Mouse (Mus musculus): ENCODE measurements around the gene Birc2. TPM values are rescaled to one million over a fixed set of nuclear protein-coding genes. Genes with fewer than 3 reads are reported as not detected.

Gene Birc2
- polyA plus RNA-seq, 1 experiment from 2014 or later = 35.3 TPM

DNA sequence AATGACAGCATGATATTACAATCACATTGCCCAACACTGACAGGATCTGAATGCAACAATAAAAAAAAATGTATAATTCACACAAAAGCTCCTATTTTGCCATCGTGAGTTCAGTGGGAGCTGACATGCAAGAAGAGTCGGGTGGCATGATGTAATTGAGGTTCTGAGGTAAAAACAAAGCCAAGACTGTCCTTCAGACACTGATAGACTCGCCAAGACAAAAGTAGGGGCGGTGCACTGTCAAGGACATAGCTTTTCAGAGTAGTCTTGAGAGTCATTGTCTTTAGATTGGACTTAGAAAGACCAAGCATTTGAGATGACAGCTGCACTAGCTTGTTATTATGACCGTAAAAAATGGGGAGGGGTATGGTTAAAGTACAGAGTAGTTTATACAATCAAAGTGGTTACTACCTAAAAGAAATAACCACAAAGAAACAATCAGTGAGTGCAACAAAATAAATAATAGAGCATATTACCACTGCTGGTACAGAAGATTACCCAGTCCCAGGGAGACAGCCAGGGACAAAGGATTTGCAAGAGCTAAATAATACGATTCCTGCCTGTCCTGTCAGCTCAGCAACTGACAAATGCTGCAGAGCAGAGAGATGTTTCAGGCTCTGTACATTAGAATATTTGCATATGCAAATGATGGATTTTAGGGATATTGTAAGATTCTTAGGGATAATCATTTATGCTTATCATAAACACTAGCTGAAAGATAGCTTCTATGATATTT is 40.6 kb downstream of the Birc2 start:
- Histone ChIP-seq H3K27ac (no peak overlapping the region), H3K4me3 (no peak overlapping the region), H3K4me2 (no peak overlapping the region), H3K9ac (no peak overlapping the region), H3K4me1 (no peaks in the 10 kb centered on the region), H3K9me3 (no peaks in the 10 kb centered on the region), H3K36me3 (peaks cover 26% of the 10 kb centered on the region), H3K27me3 (no peaks in the 10 kb centered on the region)
- ATAC-seq (ENCODE audit: insufficient number of reproducible peaks, low FRiP score, low TSS enrichment, low read depth) = no peak
- WGBS = 77% methylated on average over 6 of the region's 6 CpGs

DNA sequence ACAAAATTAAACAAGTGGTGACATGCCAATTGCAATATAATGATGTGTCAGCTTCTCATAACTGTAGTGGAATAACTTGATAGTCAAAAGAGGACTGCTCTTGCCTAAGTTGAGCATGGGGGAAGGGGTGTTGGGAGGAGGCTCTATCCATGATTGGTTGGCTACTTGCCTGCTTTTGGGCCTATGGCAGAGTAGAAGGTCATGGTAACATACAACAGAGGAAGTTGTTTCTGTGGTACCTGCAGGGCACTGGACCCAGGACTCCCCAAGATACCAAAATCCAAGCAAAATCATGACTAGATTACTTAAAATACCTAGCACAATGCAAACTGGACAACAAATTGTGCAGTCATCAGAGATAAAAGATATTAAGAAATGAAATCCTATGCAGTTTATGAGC is 41.3 kb downstream of the Birc2 start:
- H3K27me3 ChIP-seq = no peaks in the 10 kb centered on the region
- H3K9ac ChIP-seq = no peak overlapping the region
- H3K9me3 ChIP-seq = no peaks in the 10 kb centered on the region
- no peaks in the 10 kb centered on the region for H3K4me1 ChIP-seq
- peaks cover 29% of the 10 kb centered on the region for H3K36me3 ChIP-seq
- H3K27ac ChIP-seq = no peak overlapping the region
- no peak overlapping the region for H3K4me3 ChIP-seq
- no peak for ATAC-seq (ENCODE audit: insufficient number of reproducible peaks, low FRiP score, low TSS enrichment, low read depth)
- H3K4me2 ChIP-seq = no peak overlapping the region

- H3K4me1 ChIP-seq = no peaks in the 10 kb centered on the region; the same call in 1 of the 2 replicates
- 88% methylated on average over 2 of the region's 2 CpGs for WGBS
- no peaks in the 10 kb centered on the region for H3K27me3 ChIP-seq
- no peak overlapping the region for H3K27ac ChIP-seq
- ATAC-seq (ENCODE audit: insufficient number of reproducible peaks, low FRiP score, low TSS enrichment, low read depth) = no peak
- no peak overlapping the region for H3K4me2 ChIP-seq
- H3K4me3 ChIP-seq = no peak overlapping the region
- H3K9ac ChIP-seq = no peak overlapping the region
- H3K9me3 ChIP-seq = no peaks in the 10 kb centered on the region
- H3K36me3 ChIP-seq = peaks cover 29% of the 10 kb centered on the region
These were observed 43.3 kb downstream of the Birc2 start for GRCm38 (mm10) chr9:7793561-7793960.

GRCm38 (mm10) chr9:7790580-7791084 is 46.2 kb downstream of the Birc2 start:
- no peak for ATAC-seq (ENCODE audit: insufficient number of reproducible peaks, low FRiP score, low TSS enrichment, low read depth)
- Histone ChIP-seq H3K4me2 (no peak overlapping the region), H3K4me1 (no peaks in the 10 kb centered on the region; the same call in 1 of the 2 replicates), H3K27me3 (no peaks in the 10 kb centered on the region), H3K36me3 (peaks cover 29% of the 10 kb centered on the region), H3K27ac (no peak overlapping the region), H3K4me3 (no peak overlapping the region), H3K9ac (no peak overlapping the region), H3K9me3 (no peaks in the 10 kb centered on the region)
- WGBS = 84% methylated on average over 11 of the region's 11 CpGs

- Histone ChIP-seq H3K4me2 (no peak overlapping the region), H3K4me3 (no peak overlapping the region), H3K27ac (no peak overlapping the region), H3K9me3 (no peaks in the 10 kb centered on the region), H3K27me3 (no peaks in the 10 kb centered on the region), H3K36me3 (peaks cover 32% of the 10 kb centered on the region), H3K9ac (no peak overlapping the region), H3K4me1 (peaks cover 2% of the 10 kb centered on the region; the same call in 1 of the 2 replicates)
- 86% methylated on average over 8 of the region's 8 CpGs for WGBS
- 0 out of 2 replicates have a peak, but pooled peaks have one; percentile 40 for ATAC-seq (ENCODE audit: insufficient number of reproducible peaks, low FRiP score, low TSS enrichment, low read depth)
These were observed 46.9 kb downstream of the Birc2 start for GRCm38 (mm10) chr9:7789764-7790575.

DNA sequence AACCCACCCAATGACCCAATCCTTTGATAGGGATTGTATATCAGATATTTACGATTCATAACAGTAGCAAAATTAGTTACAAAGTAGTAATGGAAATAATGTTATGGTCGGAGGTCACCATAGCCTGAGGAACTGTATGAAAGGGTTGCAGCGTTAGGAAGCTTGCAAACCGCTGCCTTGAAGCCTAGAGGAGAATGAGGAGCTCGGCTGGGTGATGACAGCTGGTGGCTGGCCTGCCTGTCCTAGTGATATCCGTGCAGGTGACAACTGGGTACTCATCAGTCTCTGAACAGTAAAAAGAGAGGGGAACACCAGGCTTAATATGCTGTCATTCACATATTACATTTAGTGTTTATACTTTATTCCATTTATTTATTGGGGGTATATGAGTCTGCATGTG is 48.5 kb downstream of the Birc2 start:
- no peaks in the 10 kb centered on the region for H3K27me3 ChIP-seq
- H3K4me2 ChIP-seq = no peak overlapping the region
- H3K9ac ChIP-seq = no peak overlapping the region
- ATAC-seq (ENCODE audit: insufficient number of reproducible peaks, low FRiP score, low TSS enrichment, low read depth) = no peak
- H3K36me3 ChIP-seq = peaks cover 25% of the 10 kb centered on the region
- H3K9me3 ChIP-seq = no peaks in the 10 kb centered on the region
- WGBS = 76% methylated on average over 6 of the region's 6 CpGs
- H3K4me3 ChIP-seq = no peak overlapping the region
- peaks cover 2% of the 10 kb centered on the region; the same call in 1 of the 2 replicates for H3K4me1 ChIP-seq
- no peak overlapping the region for H3K27ac ChIP-seq

DNA sequence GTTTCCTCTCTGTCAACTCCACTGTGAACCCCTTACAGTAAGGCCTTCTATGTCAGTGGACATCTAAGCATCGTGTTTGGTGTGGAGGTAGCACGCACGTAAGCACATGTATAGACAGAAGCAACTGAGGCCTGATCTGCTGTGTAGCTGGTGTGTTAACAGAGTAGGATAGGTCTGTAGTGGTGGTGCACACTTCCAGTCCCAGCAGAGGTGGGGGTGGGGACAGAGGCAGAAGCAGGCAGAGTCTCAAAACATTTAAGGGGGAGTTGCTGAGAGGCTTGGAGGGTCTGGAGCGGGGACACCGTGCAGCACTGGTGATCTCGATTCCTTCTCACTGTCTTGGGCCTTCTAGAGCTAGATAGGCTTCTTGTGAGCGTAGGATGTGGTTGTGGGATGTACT is 50.8 kb downstream of the Birc2 start:
- no peak overlapping the region for H3K4me2 ChIP-seq
- peaks cover 2% of the 10 kb centered on the region; the same call in 1 of the 2 replicates for H3K4me1 ChIP-seq
- H3K4me3 ChIP-seq = no peak overlapping the region
- no peak overlapping the region for H3K9ac ChIP-seq
- H3K9me3 ChIP-seq = no peaks in the 10 kb centered on the region
- H3K27me3 ChIP-seq = no peaks in the 10 kb centered on the region
- 89% methylated on average over 7 of the region's 7 CpGs for WGBS
- no peak for ATAC-seq (ENCODE audit: insufficient number of reproducible peaks, low FRiP score, low TSS enrichment, low read depth)
- H3K36me3 ChIP-seq = peaks cover 13% of the 10 kb centered on the region
- no peak overlapping the region for H3K27ac ChIP-seq

GRCm38 (mm10) chr9:7785396-7785795 is 51.5 kb downstream of the Birc2 start:
- H3K4me1 ChIP-seq = peaks cover 2% of the 10 kb centered on the region; the same call in 1 of the 2 replicates
- no peak overlapping the region for H3K4me3 ChIP-seq
- peak overlapping the region; percentile 43; the same call in 1 of the 2 replicates for H3K27ac ChIP-seq
- no peak overlapping the region for H3K9ac ChIP-seq
- 83% methylated on average over 3 of the region's 3 CpGs for WGBS
- no peak overlapping the region for H3K4me2 ChIP-seq
- H3K9me3 ChIP-seq = no peaks in the 10 kb centered on the region
- H3K36me3 ChIP-seq = peaks cover 11% of the 10 kb centered on the region
- ATAC-seq (ENCODE audit: insufficient number of reproducible peaks, low FRiP score, low TSS enrichment, low read depth) = no peak
- H3K27me3 ChIP-seq = no peaks in the 10 kb centered on the region

- WGBS = 44% methylated on average over 1 of the region's 1 CpGs
- ATAC-seq (ENCODE audit: insufficient number of reproducible peaks, low FRiP score, low TSS enrichment, low read depth) = peak; percentile 63; the same call in 1 of the 2 replicates
- Histone ChIP-seq H3K4me2 (no peak overlapping the region), H3K36me3 (peaks cover 11% of the 10 kb centered on the region), H3K9me3 (no peaks in the 10 kb centered on the region), H3K27ac (0 out of 2 replicates have a peak overlapping the region, but pooled peaks have one; percentile 43), H3K9ac (no peak overlapping the region), H3K4me1 (peaks cover 2% of the 10 kb centered on the region; the same call in 1 of the 2 replicates), H3K4me3 (no peak overlapping the region), H3K27me3 (no peaks in the 10 kb centered on the region)
These were observed 52.2 kb downstream of the Birc2 start for GRCm38 (mm10) chr9:7784615-7785012.

GRCm38 (mm10) chr9:7783823-7784614 is 52.8 kb downstream of the Birc2 start:
- no peak for ATAC-seq (ENCODE audit: insufficient number of reproducible peaks, low FRiP score, low TSS enrichment, low read depth)
- Histone ChIP-seq H3K4me2 (no peak overlapping the region), H3K4me1 (peaks cover 2% of the 10 kb centered on the region; the same call in 1 of the 2 replicates), H3K4me3 (no peak overlapping the region), H3K27me3 (no peaks in the 10 kb centered on the region), H3K9me3 (no peaks in the 10 kb centered on the region), H3K9ac (no peak overlapping the region), H3K27ac (0 out of 2 replicates have a peak overlapping the region, but pooled peaks have one; percentile 43), H3K36me3 (peaks cover 11% of the 10 kb centered on the region)
- 75% methylated on average over 15 of the region's 15 CpGs for WGBS

All from limb, embryonic 15.5 days (tissue).